Mouse (Mus musculus) embryonic facial prominence, embryonic 13.5 days (tissue): ENCODE measurements at regions not wholly inside any gene's neighbourhood (a gene's known extent, or its start where the extent isn't known, plus 50 kb on each side); places are given as distances from the start of the nearest gene placed in this dataset.
A peak's percentile ranks its signal among the peaks of the same experiment; 100 is the strongest.

Source experiments
- ATAC-seq: fragments of 200-750 bp; cut with Nextera tagmentation; 2 replicates; pipeline ENCODE4 v1.8.0; 2017; ENCODE audit warnings: low read depth; ENCODE audit not compliant: insufficient number of reproducible peaks, insufficient read depth, low FRiP score, low TSS enrichment
- H3K27ac ChIP-seq: fragments of 300-500 bp; sonication (generic); 2 replicates; pipeline ENCODE4 v1.5.1; 2015; ENCODE audit warnings: moderate library complexity, mild to moderate bottlenecking, inconsistent platforms
- H3K27me3 ChIP-seq: fragments of 300-500 bp; sonication (generic); 2 replicates; pipeline ENCODE4 v1.6.1; 2015; ENCODE audit warnings: mild to moderate bottlenecking, inconsistent platforms
- H3K36me3 ChIP-seq: fragments of 300-500 bp; sonication (generic); 2 replicates; pipeline ENCODE4 v1.6.1; 2015; ENCODE audit warnings: mild to moderate bottlenecking, inconsistent platforms
- H3K4me1 ChIP-seq: fragments of 300-500 bp; sonication (generic); 2 replicates; pipeline ENCODE4 v1.6.1; 2015; ENCODE audit warnings: inconsistent platforms
- H3K4me2 ChIP-seq: fragments of 300-500 bp; sonication (generic); 2 replicates; pipeline ENCODE4 v1.6.1; 2015; ENCODE audit warnings: moderate library complexity, mild to moderate bottlenecking, inconsistent platforms
- H3K4me3 ChIP-seq: fragments of 300-500 bp; sonication (generic); 2 replicates; pipeline ENCODE4 v1.5.1; 2015; ENCODE audit warnings: mild to moderate bottlenecking, inconsistent platforms
- H3K9ac ChIP-seq: fragments of 300-500 bp; sonication (generic); 2 replicates; pipeline ENCODE4 v1.6.1; 2015; ENCODE audit warnings: mild to moderate bottlenecking, inconsistent platforms
- H3K9me3 ChIP-seq: fragments of 300-500 bp; sonication (generic); 2 replicates; pipeline ENCODE4 v1.6.1; 2016; ENCODE audit warnings: inconsistent platforms
- WGBS: fragments of 180-500 bp; shearing (Covaris S2); methylation state at CpG from one replicate; pipeline ENCODE4 v1.1.7; 2015; ENCODE audit warnings: mixed read lengths; 5-methylcytosine and 5-hydroxymethylcytosine counted together

- Histone ChIP-seq H3K4me1 (no peaks in the 10 kb centered on the region), H3K36me3 (no peaks in the 10 kb centered on the region), H3K4me3 (no peak overlapping the region), H3K27me3 (no peaks in the 10 kb centered on the region), H3K27ac (no peak overlapping the region), H3K9me3 (no peaks in the 10 kb centered on the region), H3K9ac (no peak overlapping the region), H3K4me2 (no peak overlapping the region)
- WGBS: 59% methylated on average over 4 of the region's 4 CpGs
- no peak for ATAC-seq
Measured at GRCm38 (mm10) chr15:52899403-52899802, 985.3 kb upstream of the Gm7489 start.

- H3K27me3 ChIP-seq: no peaks in the 10 kb centered on the region
- H3K4me3 ChIP-seq: no peak overlapping the region
- WGBS: 63% methylated on average over 3 of the region's 3 CpGs
- no peaks in the 10 kb centered on the region for H3K4me1 ChIP-seq
- ATAC-seq: no peak
- no peaks in the 10 kb centered on the region for H3K36me3 ChIP-seq
- H3K9ac ChIP-seq: no peak overlapping the region
- H3K9me3 ChIP-seq: no peaks in the 10 kb centered on the region
- H3K4me2 ChIP-seq: no peak overlapping the region
- no peak overlapping the region for H3K27ac ChIP-seq
Measured at GRCm38 (mm10) chr15:52899822-52900221, 984.9 kb upstream of the Gm7489 start.

GRCm38 (mm10) chr15:52905231-52905630 lies 979.5 kb upstream of the Gm7489 start:
- Histone ChIP-seq H3K4me3 (no peak overlapping the region), H3K9ac (no peak overlapping the region), H3K27me3 (no peaks in the 10 kb centered on the region), H3K36me3 (no peaks in the 10 kb centered on the region), H3K4me1 (no peaks in the 10 kb centered on the region), H3K9me3 (no peaks in the 10 kb centered on the region), H3K4me2 (no peak overlapping the region), H3K27ac (no peak overlapping the region)
- no peak for ATAC-seq
- 72% methylated on average over 3 of the region's 3 CpGs for WGBS

DNA sequence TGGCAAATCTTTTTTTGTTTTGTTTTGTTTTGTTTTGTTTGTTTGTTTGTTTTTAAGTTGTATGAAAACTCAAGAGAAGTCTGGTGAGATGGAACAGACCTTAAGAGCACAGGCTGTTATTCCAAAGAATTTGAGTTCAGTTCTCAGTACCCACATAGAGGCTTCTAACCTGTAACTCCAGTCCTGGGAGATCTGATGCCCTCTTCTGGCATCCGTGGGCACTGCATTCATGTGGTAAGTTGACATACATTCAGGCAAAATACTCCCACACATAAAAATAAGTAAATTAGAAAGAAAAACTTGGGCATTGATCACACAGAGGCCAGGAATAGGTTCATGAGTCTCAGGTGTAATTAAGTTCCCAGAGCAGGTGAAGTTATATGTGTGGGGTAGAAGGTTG lies 977.5 kb upstream of the Gm7489 start:
- H3K36me3 ChIP-seq: no peaks in the 10 kb centered on the region
- no peaks in the 10 kb centered on the region for H3K27me3 ChIP-seq
- no peak for ATAC-seq
- no peaks in the 10 kb centered on the region for H3K9me3 ChIP-seq
- no peak overlapping the region for H3K27ac ChIP-seq
- WGBS: 44% methylated on average over 1 of the region's 1 CpGs
- no peaks in the 10 kb centered on the region for H3K4me1 ChIP-seq
- no peak overlapping the region for H3K9ac ChIP-seq
- no peak overlapping the region for H3K4me3 ChIP-seq
- no peak overlapping the region for H3K4me2 ChIP-seq

- Histone ChIP-seq H3K27me3 (no peaks in the 10 kb centered on the region), H3K27ac (no peak overlapping the region), H3K4me3 (no peak overlapping the region), H3K9me3 (peaks cover 17% of the 10 kb centered on the region), H3K9ac (no peak overlapping the region), H3K36me3 (no peaks in the 10 kb centered on the region), H3K4me1 (no peaks in the 10 kb centered on the region), H3K4me2 (no peak overlapping the region)
- no peak for ATAC-seq
- WGBS: 87% methylated on average over 1 of the region's 1 CpGs
Measured at GRCm38 (mm10) chr15:52922277-52922676, 962.4 kb upstream of the Gm7489 start.

DNA sequence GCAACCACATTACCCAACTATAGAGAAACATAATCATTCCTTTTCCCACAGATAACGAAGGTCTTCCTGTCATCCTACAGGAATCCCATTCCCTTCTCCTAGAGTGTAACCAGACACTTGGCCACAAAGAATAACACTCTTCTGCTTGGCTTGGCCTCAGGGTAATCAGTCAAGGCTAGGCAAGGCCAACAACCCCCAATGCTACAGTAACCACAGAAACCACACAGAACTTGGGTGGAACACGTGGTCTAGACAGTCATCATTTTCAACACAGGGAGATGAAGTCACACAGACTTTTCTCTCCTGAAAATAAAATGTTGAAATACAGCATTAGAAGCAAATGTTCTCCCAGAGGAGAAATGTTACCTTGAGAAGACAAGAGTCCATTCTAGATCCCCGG lies 956.3 kb upstream of the Gm7489 start:
- 56% methylated on average over 3 of the region's 3 CpGs for WGBS
- Histone ChIP-seq H3K36me3 (no peaks in the 10 kb centered on the region), H3K4me1 (0 out of 2 replicates have a peak, but pooled peaks cover 7% of the 10 kb centered on the region), H3K27ac (no peak overlapping the region), H3K27me3 (no peaks in the 10 kb centered on the region), H3K4me2 (no peak overlapping the region), H3K9me3 (no peaks in the 10 kb centered on the region), H3K9ac (no peak overlapping the region), H3K4me3 (no peak overlapping the region)
- no peak for ATAC-seq

- Histone ChIP-seq H3K9me3 (no peaks in the 10 kb centered on the region), H3K27me3 (no peaks in the 10 kb centered on the region), H3K27ac (peak overlapping the region; percentile 56; the same call in 1 of the 2 replicates), H3K4me1 (peaks cover 13% of the 10 kb centered on the region; the same call in 1 of the 2 replicates), H3K4me2 (no peak overlapping the region), H3K9ac (no peak overlapping the region), H3K4me3 (no peak overlapping the region), H3K36me3 (no peaks in the 10 kb centered on the region)
- no peak for ATAC-seq
- 70% methylated on average over 2 of the region's 2 CpGs for WGBS
Measured at GRCm38 (mm10) chr15:52937138-52937537, 947.6 kb upstream of the Gm7489 start.

DNA sequence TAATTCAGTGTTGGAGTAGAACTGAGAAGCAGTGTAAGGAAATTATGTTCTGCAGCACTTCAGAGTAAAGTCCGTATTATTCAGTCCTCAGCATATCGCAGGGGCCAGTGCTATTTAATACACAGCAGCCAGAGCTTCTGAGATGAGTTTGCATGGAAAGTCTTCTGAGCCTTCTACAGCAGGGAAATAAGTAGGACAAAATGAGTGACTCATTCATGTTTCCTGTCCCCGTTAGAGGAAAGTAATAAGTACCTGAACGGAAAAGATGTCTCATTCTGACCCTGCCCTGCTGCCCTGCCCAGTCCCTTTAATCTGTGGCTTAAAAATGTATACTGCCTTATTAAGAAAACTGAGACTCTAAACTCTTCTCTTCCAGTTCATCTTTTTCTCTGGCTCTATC lies 940.1 kb upstream of the Gm7489 start:
- H3K4me3 ChIP-seq: no peak overlapping the region
- no peak overlapping the region for H3K27ac ChIP-seq
- no peaks in the 10 kb centered on the region for H3K9me3 ChIP-seq
- H3K36me3 ChIP-seq: no peaks in the 10 kb centered on the region
- H3K9ac ChIP-seq: no peak overlapping the region
- H3K27me3 ChIP-seq: no peaks in the 10 kb centered on the region
- 75% methylated on average over 4 of the region's 4 CpGs for WGBS
- H3K4me2 ChIP-seq: no peak overlapping the region
- H3K4me1 ChIP-seq: no peaks in the 10 kb centered on the region
- ATAC-seq: no peak

GRCm38 (mm10) chr15:52948196-52948595 lies 936.5 kb upstream of the Gm7489 start:
- no peak overlapping the region for H3K4me2 ChIP-seq
- H3K9me3 ChIP-seq: no peaks in the 10 kb centered on the region
- no peaks in the 10 kb centered on the region for H3K4me1 ChIP-seq
- H3K27me3 ChIP-seq: no peaks in the 10 kb centered on the region
- no peak overlapping the region for H3K27ac ChIP-seq
- WGBS: 90% methylated on average over 4 of the region's 4 CpGs
- H3K36me3 ChIP-seq: no peaks in the 10 kb centered on the region
- H3K4me3 ChIP-seq: no peak overlapping the region
- no peak for ATAC-seq
- no peak overlapping the region for H3K9ac ChIP-seq

- no peak overlapping the region for H3K27ac ChIP-seq
- no peak overlapping the region for H3K9ac ChIP-seq
- H3K4me2 ChIP-seq: no peak overlapping the region
- WGBS: 64% methylated on average over 1 of the region's 1 CpGs
- H3K36me3 ChIP-seq: no peaks in the 10 kb centered on the region
- H3K9me3 ChIP-seq: no peaks in the 10 kb centered on the region
- H3K4me3 ChIP-seq: no peak overlapping the region
- H3K27me3 ChIP-seq: no peaks in the 10 kb centered on the region
- H3K4me1 ChIP-seq: no peaks in the 10 kb centered on the region
- ATAC-seq: no peak
Measured at GRCm38 (mm10) chr15:52953480-52953879, 931.2 kb upstream of the Gm7489 start.

GRCm38 (mm10) chr15:52954715-52955593 lies 929.8 kb upstream of the Gm7489 start:
- no peaks in the 10 kb centered on the region for H3K9me3 ChIP-seq
- no peaks in the 10 kb centered on the region for H3K36me3 ChIP-seq
- H3K27me3 ChIP-seq: no peaks in the 10 kb centered on the region
- no peak overlapping the region for H3K27ac ChIP-seq
- no peak for ATAC-seq
- H3K9ac ChIP-seq: no peak overlapping the region
- H3K4me2 ChIP-seq: no peak overlapping the region
- 77% methylated on average over 7 of the region's 7 CpGs for WGBS
- no peaks in the 10 kb centered on the region for H3K4me1 ChIP-seq
- no peak overlapping the region for H3K4me3 ChIP-seq

GRCm38 (mm10) chr15:52959711-52960110 lies 925.0 kb upstream of the Gm7489 start:
- Histone ChIP-seq H3K9ac (no peak overlapping the region), H3K27ac (no peak overlapping the region), H3K9me3 (no peaks in the 10 kb centered on the region), H3K4me1 (no peaks in the 10 kb centered on the region), H3K36me3 (no peaks in the 10 kb centered on the region), H3K4me3 (no peak overlapping the region), H3K27me3 (no peaks in the 10 kb centered on the region), H3K4me2 (no peak overlapping the region)
- ATAC-seq: no peak
- 69% methylated on average over 2 of the region's 2 CpGs for WGBS
